Mouse (Mus musculus): ENCODE results near the gene Cox15. TPM values are rescaled to one million over a fixed set of nuclear protein-coding genes. Genes with fewer than 3 reads are reported as not detected.

The Cox15 gene
- total RNA-seq (2023; ENCODE audit: inconsistent age) = 11.7 to 19.1 TPM (median 16.8 TPM) in 4 replicates

GRCm38 (mm10) chr19:43752489-43753225, at the start of gene Cox15, which contains the start of gene Cutc:
TSS of gene Cox15 (minus strand) at chr19:43753000.
TSS of gene Cutc (plus strand) at chr19:43752996.

GRCm38 (mm10) chr19:43781980-43782379, 29.2 kb upstream of the Cox15 start, which contains the start of gene Abcc2:
TSS of gene Abcc2 (plus strand) at chr19:43782192.

DNA sequence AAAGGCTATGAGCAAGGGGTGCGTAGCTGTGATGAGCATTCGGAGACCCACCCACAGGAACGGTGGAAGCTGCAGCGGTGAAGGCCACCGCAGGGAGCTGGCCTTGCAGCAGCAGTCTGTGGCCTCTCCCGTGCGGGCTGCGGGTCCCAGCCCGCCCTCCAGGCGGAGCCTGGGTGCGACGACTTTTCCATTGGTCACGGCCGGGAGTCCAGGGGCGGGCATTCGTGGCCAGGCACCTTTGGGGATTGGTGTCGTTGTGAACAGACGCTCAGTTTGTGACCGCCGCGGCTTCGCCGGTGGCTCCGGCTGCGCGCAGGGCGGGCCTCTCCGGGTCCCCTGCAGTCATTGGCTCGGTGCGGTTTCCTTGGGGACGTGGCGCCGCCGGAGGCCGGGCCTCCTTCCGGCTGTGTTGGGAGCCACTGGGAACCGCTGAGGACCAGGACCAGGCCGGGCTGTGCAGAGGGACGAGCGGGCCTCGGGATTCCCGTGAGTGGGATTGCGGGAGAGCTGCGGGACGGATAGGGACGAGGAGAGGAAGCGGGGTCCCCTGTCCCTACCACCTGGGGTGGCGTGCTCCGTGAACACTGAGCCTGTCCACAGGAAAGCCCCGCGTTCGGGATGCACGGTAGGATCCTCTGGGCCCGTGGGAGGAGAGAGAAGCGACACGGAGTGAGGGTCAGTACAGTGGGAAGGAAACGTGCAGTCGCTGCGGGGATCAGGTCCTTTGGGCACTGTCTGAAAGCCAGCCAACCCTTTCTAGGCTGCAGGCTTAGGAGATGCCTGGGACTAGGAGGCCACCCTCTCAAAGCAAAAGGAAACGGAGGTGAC, 63.2 kb downstream of the Cox15 start, which contains the start of gene Entpd7:
TSS of gene Entpd7 (plus strand) at position 254 of the 828 bp plus-strand sequence.

Other genes starting within 250 kb of the Cox15 start
- gene Got1, start 228.4 kb downstream of the Cox15 start, total RNA-seq (2023; ENCODE audit: inconsistent age) = 85.2 to 92.4 TPM (median 86.7 TPM) in 4 replicates
- gene Nkx2-3, start 140.7 kb downstream of the Cox15 start, total RNA-seq (2023; ENCODE audit: inconsistent age) = not detected in 4 replicates
- 64.4 to 80.6 TPM (median 75.8 TPM) in 4 replicates for gene Slc25a28, start 78.1 kb downstream of the Cox15 start, total RNA-seq (2023; ENCODE audit: inconsistent age)
- 19.7 to 23.8 TPM (median 20.6 TPM) in 4 replicates for gene Entpd7, start 63.3 kb downstream of the Cox15 start, total RNA-seq (2023; ENCODE audit: inconsistent age)
- 15.8 to 17.9 TPM (median 16.6 TPM) in 4 replicates for gene Cutc, start within 50 bp of the Cox15 start, total RNA-seq (2023; ENCODE audit: inconsistent age)
- not detected in 4 replicates for gene Abcc2, start 29.2 kb upstream of the Cox15 start, total RNA-seq (2023; ENCODE audit: inconsistent age)
- gene Dnmbp, start 187.2 kb upstream of the Cox15 start, total RNA-seq (2023; ENCODE audit: inconsistent age) = 8.9 to 10.6 TPM (median 10.1 TPM) in 4 replicates
- not detected in 4 replicates for gene Cpn1, start 233.6 kb upstream of the Cox15 start, total RNA-seq (2023; ENCODE audit: inconsistent age)

Measured in B cell, adult (primary cell).